Mouse (Mus musculus) liver, adult (tissue): ENCODE results near the gene Vmn1r20.
"Not testable (repeated sequence)": the region's sequence is repeated elsewhere in the genome, so short reads cannot be mapped to it uniquely, and the experiment has no call there.

Experiments
- GATA4 ChIP-seq: IDR thresholded peaks from 2 replicates; pipeline ENCODE4 v1.6.1; 2014; ENCODE audit warnings: mild to moderate bottlenecking, low read length; ENCODE audit not compliant: insufficient replicate concordance

Gene Vmn1r20

GRCm38 (mm10) chr6:57428630-57429029, at the start of gene Vmn1r20:
Gene Vmn1r20, plus strand, starts transcription at chr6:57428930.
- no peak for TF ChIP-seq GATA4

- no peak for TF ChIP-seq GATA4
Measured at GRCm38 (mm10) chr6:57395683-57396082, 33.0 kb upstream of the Vmn1r20 start, which contains the start of gene Vmn1r18. Gene Vmn1r18, minus strand, starts transcription at chr6:57395783.

GRCm38 (mm10) chr6:57403480-57403879, 25.2 kb upstream of the Vmn1r20 start, which contains the start of gene Vmn1r19:
Gene Vmn1r19, plus strand, starts transcription at chr6:57403780.
- not testable (repeated sequence) for TF ChIP-seq GATA4

- TF ChIP-seq GATA4 = no peak
Measured at GRCm38 (mm10) chr6:57431196-57431595, 2.5 kb downstream of the Vmn1r20 start.
